Mouse (Mus musculus) erythroblast, embryonic 14.5 days (primary cell): ENCODE results near the gene Taco1.

Experiments used
- GATA1 ChIP-seq: IDR thresholded peaks from 2 replicates; pipeline ENCODE4 v1.6.1; 2012; ENCODE audit warnings: low read length, inconsistent platforms, mixed read lengths
- TAL1 ChIP-seq: IDR thresholded peaks from 3 replicates; pipeline ENCODE4 v1.6.1; 2012; ENCODE audit warnings: low read length, inconsistent platforms, mixed read lengths

GRCm38 (mm10) chr11:106065073-106065922 is 563 bp upstream of the Taco1 start:
- TF ChIP-seq TAL1 (no peak), GATA1 (no peak)
